Mouse (Mus musculus): ENCODE data around the gene Top3b. TPM values are rescaled to one million over a fixed set of nuclear protein-coding genes. Genes with fewer than 3 reads are reported as not detected.
"Not testable (repeated sequence)": the region's sequence is repeated elsewhere in the genome, so short reads cannot be mapped to it uniquely, and the experiment has no call there.

Top3b gene
- polyA plus RNA-seq, 1 experiment from 2014 or later, result 81.4 TPM

GRCm38 (mm10) chr16:16913440-16913839 lies 42.9 kb downstream of the Top3b start:
- ATAC-seq (ENCODE audit: low FRiP score, low TSS enrichment), result no peak
- Histone ChIP-seq H3K27me3 (ENCODE audit: control insufficient read depth, insufficient read depth, low read length) (no peaks in the 10 kb centered on the region), H3K4me2 (replicated peaks; ENCODE audit: low read depth, low read length) (no peak overlapping the region), H3K4me3 (ENCODE audit: low read length) (no peak overlapping the region), H3K9ac (ENCODE audit: low read depth, low read length) (no peak overlapping the region), H3K4me1 (ENCODE audit: control insufficient read depth, insufficient read depth, low read length) (no peaks in the 10 kb centered on the region), H3K36me3 (ENCODE audit: control insufficient read depth, insufficient read depth, low read length) (peaks cover 75% of the 10 kb centered on the region), H3K9me3 (ENCODE audit: control insufficient read depth, low read length) (no peaks in the 10 kb centered on the region), H3K27ac (ENCODE audit: low read depth, low read length) (no peak overlapping the region)
- 71% methylated on average over 1 of the region's 1 CpGs for WGBS

DNA sequence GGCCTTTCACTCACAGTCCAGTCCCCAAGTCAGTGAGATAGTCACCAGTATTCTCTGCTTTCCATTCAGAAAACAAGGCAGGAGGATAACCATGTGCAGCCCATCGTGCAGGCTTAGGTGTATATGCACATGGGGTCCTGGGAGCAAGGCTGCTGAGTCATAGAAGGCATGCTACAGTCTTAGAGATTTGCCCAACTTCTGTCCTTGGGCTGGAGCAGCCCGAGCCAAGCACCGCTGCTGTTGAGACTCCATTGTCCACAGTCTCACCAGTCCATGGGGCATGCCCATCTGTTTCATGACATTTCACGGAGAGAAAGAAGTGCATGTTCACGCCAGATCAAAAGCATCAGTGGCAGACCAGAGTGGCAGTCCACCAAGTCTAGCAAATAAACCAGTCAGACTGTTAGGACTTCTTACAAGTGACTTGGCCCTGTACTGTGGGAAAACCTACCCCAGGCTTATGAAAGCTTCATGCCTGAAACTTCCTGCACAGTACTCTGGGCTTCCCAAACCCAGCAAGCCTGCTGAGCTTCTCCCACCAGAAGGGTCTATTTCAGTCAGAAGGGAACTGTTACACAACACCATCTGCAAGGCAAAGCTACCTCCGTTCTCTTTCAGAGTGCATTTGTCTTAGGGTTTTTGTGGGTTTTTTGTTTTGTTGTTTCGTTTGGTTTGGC lies 48.0 kb downstream of the Top3b start:
- ATAC-seq (ENCODE audit: low FRiP score, low TSS enrichment), result no peak
- WGBS, result 95% methylated on average over 7 of the region's 7 CpGs

GRCm38 (mm10) chr16:16921021-16921435 lies 50.5 kb downstream of the Top3b start:
- H3K9ac ChIP-seq (ENCODE audit: low read depth, low read length), result no peak overlapping the region
- ATAC-seq (ENCODE audit: low FRiP score, low TSS enrichment), result 0 out of 2 replicates have a peak, but pooled peaks have one; percentile 29
- H3K27me3 ChIP-seq (ENCODE audit: control insufficient read depth, insufficient read depth, low read length), result no peaks in the 10 kb centered on the region
- H3K4me2 ChIP-seq (replicated peaks; ENCODE audit: low read depth, low read length), result no peak overlapping the region
- no peaks in the 10 kb centered on the region for H3K9me3 ChIP-seq (ENCODE audit: control insufficient read depth, low read length)
- WGBS, result 67% methylated on average over 3 of the region's 3 CpGs
- H3K27ac ChIP-seq (ENCODE audit: low read depth, low read length), result no peak overlapping the region
- no peak overlapping the region for H3K4me3 ChIP-seq (ENCODE audit: low read length)
- peaks cover 70% of the 10 kb centered on the region; the same call in 1 of the 2 replicates for H3K36me3 ChIP-seq (ENCODE audit: control insufficient read depth, insufficient read depth, low read length)
- H3K4me1 ChIP-seq (ENCODE audit: control insufficient read depth, insufficient read depth, low read length), result no peaks in the 10 kb centered on the region

More for the DNA sequence above, 48.0 kb downstream of the Top3b start:
- Histone ChIP-seq H3K4me3 (ENCODE audit: low read length) (no peak overlapping the region), H3K36me3 (ENCODE audit: control insufficient read depth, insufficient read depth, low read length) (peaks cover 78% of the 10 kb centered on the region), H3K9ac (ENCODE audit: low read depth, low read length) (no peak overlapping the region), H3K27me3 (ENCODE audit: control insufficient read depth, insufficient read depth, low read length) (no peaks in the 10 kb centered on the region), H3K4me2 (replicated peaks; ENCODE audit: low read depth, low read length) (no peak overlapping the region), H3K9me3 (ENCODE audit: control insufficient read depth, low read length) (no peaks in the 10 kb centered on the region), H3K4me1 (ENCODE audit: control insufficient read depth, insufficient read depth, low read length) (no peaks in the 10 kb centered on the region), H3K27ac (ENCODE audit: low read depth, low read length) (no peak overlapping the region)

- no peak overlapping the region for H3K27ac ChIP-seq (ENCODE audit: low read depth, low read length)
- no peak overlapping the region for H3K9ac ChIP-seq (ENCODE audit: low read depth, low read length)
- no peak overlapping the region for H3K4me2 ChIP-seq (replicated peaks; ENCODE audit: low read depth, low read length)
- H3K27me3 ChIP-seq (ENCODE audit: control insufficient read depth, insufficient read depth, low read length), result no peaks in the 10 kb centered on the region
- no peak overlapping the region for H3K4me3 ChIP-seq (ENCODE audit: low read length)
- ATAC-seq (ENCODE audit: low FRiP score, low TSS enrichment), result no peak
- 90% methylated on average over 3 of the region's 3 CpGs for WGBS
- peaks cover 49% of the 10 kb centered on the region; the same call in 1 of the 2 replicates for H3K36me3 ChIP-seq (ENCODE audit: control insufficient read depth, insufficient read depth, low read length)
- no peaks in the 10 kb centered on the region for H3K9me3 ChIP-seq (ENCODE audit: control insufficient read depth, low read length)
- H3K4me1 ChIP-seq (ENCODE audit: control insufficient read depth, insufficient read depth, low read length), result no peaks in the 10 kb centered on the region
Measured at GRCm38 (mm10) chr16:16924481-16924880, 53.9 kb downstream of the Top3b start.

GRCm38 (mm10) chr16:16926536-16926935 lies 56.0 kb downstream of the Top3b start:
- WGBS, result 74% methylated on average over 5 of the region's 5 CpGs
- Histone ChIP-seq H3K27me3 (ENCODE audit: control insufficient read depth, insufficient read depth, low read length) (no peaks in the 10 kb centered on the region), H3K4me3 (ENCODE audit: low read length) (no peak overlapping the region), H3K4me1 (ENCODE audit: control insufficient read depth, insufficient read depth, low read length) (no peaks in the 10 kb centered on the region), H3K36me3 (ENCODE audit: control insufficient read depth, insufficient read depth, low read length) (peaks cover 30% of the 10 kb centered on the region; the same call in 1 of the 2 replicates), H3K4me2 (replicated peaks; ENCODE audit: low read depth, low read length) (no peak overlapping the region), H3K9ac (ENCODE audit: low read depth, low read length) (no peak overlapping the region), H3K9me3 (ENCODE audit: control insufficient read depth, low read length) (no peaks in the 10 kb centered on the region), H3K27ac (ENCODE audit: low read depth, low read length) (no peak overlapping the region)
- no peak for ATAC-seq (ENCODE audit: low FRiP score, low TSS enrichment)

DNA sequence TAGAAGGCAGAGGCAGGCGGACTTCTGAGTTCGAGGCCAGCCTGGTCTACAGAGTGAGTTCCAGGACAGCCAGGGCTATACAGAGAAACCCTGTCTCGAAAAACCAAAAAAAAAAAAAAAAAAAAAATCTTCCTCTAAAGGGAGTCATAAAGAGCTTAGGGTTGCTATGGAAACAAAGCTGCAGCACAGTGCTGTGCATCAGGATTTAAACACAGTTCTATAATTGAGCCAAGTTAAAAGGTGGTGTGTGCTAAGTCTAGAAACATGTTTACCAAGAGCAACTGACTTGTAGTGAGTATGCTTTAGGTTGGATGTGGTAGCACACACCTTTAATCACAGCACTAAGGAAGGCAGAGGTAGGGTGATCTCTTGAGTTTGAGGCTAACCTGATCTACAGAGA lies 58.4 kb downstream of the Top3b start:
- ATAC-seq (ENCODE audit: low FRiP score, low TSS enrichment); H3K9me3 ChIP-seq (ENCODE audit: control insufficient read depth, low read length); H3K4me2 ChIP-seq (replicated peaks; ENCODE audit: low read depth, low read length); H3K4me3 ChIP-seq (ENCODE audit: low read length); H3K9ac ChIP-seq (ENCODE audit: low read depth, low read length); H3K4me1 ChIP-seq (ENCODE audit: control insufficient read depth, insufficient read depth, low read length); H3K27ac ChIP-seq (ENCODE audit: low read depth, low read length); H3K27me3 ChIP-seq (ENCODE audit: control insufficient read depth, insufficient read depth, low read length); H3K36me3 ChIP-seq (ENCODE audit: control insufficient read depth, insufficient read depth, low read length): not testable (repeated sequence)
- WGBS, result 78% methylated on average over 3 of the region's 3 CpGs

DNA sequence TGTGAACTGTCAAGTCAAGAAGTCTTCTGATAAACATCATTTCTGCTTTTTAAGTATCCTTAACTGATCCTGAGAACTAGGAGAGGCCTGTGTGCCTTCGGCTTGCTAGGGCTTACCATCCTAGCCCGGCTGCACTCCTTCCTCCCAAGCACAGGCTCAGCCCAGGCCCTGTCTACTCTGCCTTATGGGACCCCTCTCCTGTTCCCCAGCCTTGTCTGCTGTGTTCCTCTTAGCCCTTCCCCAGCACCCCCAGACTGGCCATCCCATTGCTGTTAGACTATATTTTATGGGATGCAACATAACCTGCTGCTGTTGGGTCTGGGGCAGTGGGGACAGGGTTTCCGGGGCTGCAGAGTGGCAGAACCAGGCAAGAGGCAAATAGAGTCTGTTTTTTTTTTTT lies 59.8 kb downstream of the Top3b start:
- 86% methylated on average over 3 of the region's 3 CpGs for WGBS

DNA sequence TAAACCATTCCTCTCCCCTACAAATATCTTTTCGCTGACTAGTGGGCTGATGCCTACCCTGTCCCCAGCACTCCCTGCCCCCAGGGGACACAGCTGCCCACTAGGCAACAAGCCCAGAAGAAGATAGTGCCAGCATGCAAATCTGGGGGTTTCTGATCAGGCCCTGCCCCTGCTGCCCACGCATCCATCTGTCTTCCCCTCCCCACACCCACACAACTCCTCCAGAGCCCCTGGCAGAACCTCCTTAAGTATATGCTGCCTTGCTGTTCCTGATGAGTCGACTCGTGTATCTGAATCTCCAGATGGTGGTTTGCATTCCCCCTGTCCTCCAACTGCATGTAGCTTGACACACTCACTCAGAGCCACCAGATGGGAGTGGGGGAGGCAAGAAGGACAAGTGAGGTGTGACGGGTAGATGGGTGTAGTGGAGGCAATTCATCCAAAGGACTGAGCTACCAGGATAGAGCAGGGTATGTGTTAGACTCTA lies 60.3 kb downstream of the Top3b start:
- no peak overlapping the region for H3K27ac ChIP-seq (ENCODE audit: low read depth, low read length)
- H3K9ac ChIP-seq (ENCODE audit: low read depth, low read length), result no peak overlapping the region
- H3K36me3 ChIP-seq (ENCODE audit: control insufficient read depth, insufficient read depth, low read length), result 0 out of 2 replicates have a peak, but pooled peaks cover 2% of the 10 kb centered on the region
- peak; percentile 86 for ATAC-seq (ENCODE audit: low FRiP score, low TSS enrichment)
- peaks cover 5% of the 10 kb centered on the region; the same call in 1 of the 2 replicates for H3K9me3 ChIP-seq (ENCODE audit: control insufficient read depth, low read length)
- no peak overlapping the region for H3K4me2 ChIP-seq (replicated peaks; ENCODE audit: low read depth, low read length)
- 56% methylated on average over 5 of the region's 5 CpGs for WGBS
- H3K4me1 ChIP-seq (ENCODE audit: control insufficient read depth, insufficient read depth, low read length), result no peaks in the 10 kb centered on the region
- no peaks in the 10 kb centered on the region for H3K27me3 ChIP-seq (ENCODE audit: control insufficient read depth, insufficient read depth, low read length)
- H3K4me3 ChIP-seq (ENCODE audit: low read length), result no peak overlapping the region

More for the DNA sequence above, 59.8 kb downstream of the Top3b start:
- no peak for ATAC-seq (ENCODE audit: low FRiP score, low TSS enrichment)
- Histone ChIP-seq H3K36me3 (ENCODE audit: control insufficient read depth, insufficient read depth, low read length) (0 out of 2 replicates have a peak, but pooled peaks cover 2% of the 10 kb centered on the region), H3K9ac (ENCODE audit: low read depth, low read length) (no peak overlapping the region), H3K4me1 (ENCODE audit: control insufficient read depth, insufficient read depth, low read length) (no peaks in the 10 kb centered on the region), H3K9me3 (ENCODE audit: control insufficient read depth, low read length) (peaks cover 5% of the 10 kb centered on the region; the same call in 1 of the 2 replicates), H3K27ac (ENCODE audit: low read depth, low read length) (no peak overlapping the region), H3K27me3 (ENCODE audit: control insufficient read depth, insufficient read depth, low read length) (no peaks in the 10 kb centered on the region), H3K4me3 (ENCODE audit: low read length) (no peak overlapping the region), H3K4me2 (replicated peaks; ENCODE audit: low read depth, low read length) (no peak overlapping the region)

DNA sequence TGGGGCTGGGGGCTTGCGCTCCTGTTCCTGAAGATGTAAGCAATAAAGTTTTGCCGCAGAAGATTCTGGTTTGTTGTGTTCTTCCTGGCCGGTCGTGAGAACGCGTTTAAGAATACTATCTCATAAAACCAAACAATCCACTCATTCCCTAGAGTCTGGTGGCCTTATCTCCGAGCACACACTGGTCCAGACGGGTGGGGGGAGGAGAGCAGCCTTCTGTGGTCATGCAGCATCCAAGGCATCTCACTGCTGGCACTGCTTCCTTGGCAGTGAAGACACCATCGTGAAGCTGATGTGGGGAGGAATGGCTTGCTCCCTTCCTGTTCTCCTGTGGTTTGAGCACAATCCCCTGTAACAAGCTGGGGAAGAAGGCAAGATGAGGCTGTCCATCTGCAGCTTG lies 69.0 kb downstream of the Top3b start:
- H3K9me3 ChIP-seq (ENCODE audit: control insufficient read depth, low read length), result no peaks in the 10 kb centered on the region
- H3K4me3 ChIP-seq (ENCODE audit: low read length), result no peak overlapping the region
- H3K27me3 ChIP-seq (ENCODE audit: control insufficient read depth, insufficient read depth, low read length), result no peaks in the 10 kb centered on the region
- H3K4me2 ChIP-seq (replicated peaks; ENCODE audit: low read depth, low read length), result no peak overlapping the region
- H3K36me3 ChIP-seq (ENCODE audit: control insufficient read depth, insufficient read depth, low read length), result no peaks in the 10 kb centered on the region
- no peak overlapping the region for H3K27ac ChIP-seq (ENCODE audit: low read depth, low read length)
- WGBS, result 95% methylated on average over 9 of the region's 9 CpGs
- H3K9ac ChIP-seq (ENCODE audit: low read depth, low read length), result no peak overlapping the region
- no peaks in the 10 kb centered on the region for H3K4me1 ChIP-seq (ENCODE audit: control insufficient read depth, insufficient read depth, low read length)
- ATAC-seq (ENCODE audit: low FRiP score, low TSS enrichment), result no peak
